In genomic region chr9:92147555-92148248, GRCm38 (mm10) we compare ENCODE assay signal across 9 mouse cellular contexts. TPM values are rescaled to one million over a fixed set of nuclear protein-coding genes. Genes with fewer than 3 reads are reported as not detected.
DNase-seq lines count a peak whose midpoint lies in the region; ATAC-seq lines count a peak whose summit lies in the region.
"Had no signal": no experiment of that assay in that cellular context is flagged by ENCODE, and none has a peak within 500 bp of the region (broad histone marks: within the 10 kb centered on the region; RNA-seq: fewer than 3 reads in every experiment).

No protein-coding gene starts in this region.

- no peaks in the 10 kb centered on the region for H3K36me3 ChIP-seq in kidney, embryonic 16.5 days (ENCODE audit: insufficient read depth, low read length)
- H3K36me3 ChIP-seq: limb, embryonic 12.5 days had no signal

- H3K27ac ChIP-seq in kidney, embryonic 16.5 days (ENCODE audit: low read length) = no peak overlapping the region
- H3K27ac ChIP-seq: limb, embryonic 12.5 days had no signal

- no peak overlapping the region for H3K9ac ChIP-seq in kidney, embryonic 16.5 days (replicated peaks; ENCODE audit: low read length)
- H3K9ac ChIP-seq: limb, embryonic 12.5 days had no signal

- WGBS in kidney, embryonic 16.5 days = 23% methylated on average over 7 of the region's 7 CpGs

- H3K4me1 ChIP-seq in kidney, embryonic 16.5 days (ENCODE audit: insufficient read depth, low read length) = no peaks in the 10 kb centered on the region
- H3K4me1 ChIP-seq: limb, embryonic 12.5 days had no signal

- no peaks in the 10 kb centered on the region for H3K27me3 ChIP-seq in kidney, embryonic 16.5 days (ENCODE audit: insufficient read depth, low read length)
- H3K27me3 ChIP-seq: limb, embryonic 12.5 days had no signal

- no peaks in the 10 kb centered on the region for H3K9me3 ChIP-seq in kidney, embryonic 16.5 days (ENCODE audit: low read length)
- H3K9me3 ChIP-seq: limb, embryonic 12.5 days had no signal

- peak; percentile 75; the same call in 1 of the 2 replicates for ATAC-seq in kidney, embryonic 16.5 days (ENCODE audit: low FRiP score, low TSS enrichment)

- no peak overlapping the region for H3K4me3 ChIP-seq in kidney, embryonic 16.5 days (ENCODE audit: low read length)
- H3K4me3 ChIP-seq: limb, embryonic 12.5 days had no signal

- no peak overlapping the region for H3K4me2 ChIP-seq in kidney, embryonic 16.5 days (replicated peaks; ENCODE audit: low read depth, low read length)
- H3K4me2 ChIP-seq: limb, embryonic 12.5 days had no signal

- no peak for DNase-seq in kidney, postnatal 10 days
- DNase-seq in MN1 (ENCODE audit: low spot score) = peak; percentile 32
- DNase-seq in embryo, embryonic 9.5 days (ENCODE audit: extremely low spot score) = peak; percentile 16
- DNase-seq in kidney, postnatal 36 days = peak; percentile 32 to 35
- peak; percentile 70 for DNase-seq in retina, embryonic 14.5 days (ENCODE audit: low spot score)
- no peak for DNase-seq in gastrocnemius, postnatal 4 days (ENCODE audit: low spot score in 2 of 2)
- DNase-seq in left cerebral cortex, adult 18-20 months (ENCODE audit: low spot score in 2 of 2) = no peak

RNA-seq across cellular contexts. Expression of gene Plscr5, which starts 45.0 kb away (rescaled TPM):
- not detected in 2 replicates for polyA plus RNA-seq in kidney, embryonic 16.5 days (2015; fragmentation: Nextera tagmentation; extraction: Ambion mirVana)
- not detected for total RNA-seq in gastrocnemius, postnatal 4 days (2021)
- not detected for total RNA-seq in left cerebral cortex, adult 18-20 months (2021)
- polyA plus RNA-seq: limb, embryonic 12.5 days had no signal

Comparison
In these comparisons a context has a peak if more than half of its experiments do, and no peak if none do; other contexts are left out.
1. DNase-seq: peak in MN1 (single experiment), embryo, embryonic 9.5 days (single experiment), kidney, postnatal 36 days (2 of 2) and retina, embryonic 14.5 days (single experiment); none in kidney, postnatal 10 days (single experiment), gastrocnemius, postnatal 4 days (0 of 2) and left cerebral cortex, adult 18-20 months (0 of 2).